Mouse (Mus musculus): ENCODE data around the gene Scd1. TPM values are rescaled to one million over a fixed set of nuclear protein-coding genes. Genes with fewer than 3 reads are reported as not detected.

Scd1 gene
- polyA plus RNA-seq, 1 experiment: 114 TPM

DNA sequence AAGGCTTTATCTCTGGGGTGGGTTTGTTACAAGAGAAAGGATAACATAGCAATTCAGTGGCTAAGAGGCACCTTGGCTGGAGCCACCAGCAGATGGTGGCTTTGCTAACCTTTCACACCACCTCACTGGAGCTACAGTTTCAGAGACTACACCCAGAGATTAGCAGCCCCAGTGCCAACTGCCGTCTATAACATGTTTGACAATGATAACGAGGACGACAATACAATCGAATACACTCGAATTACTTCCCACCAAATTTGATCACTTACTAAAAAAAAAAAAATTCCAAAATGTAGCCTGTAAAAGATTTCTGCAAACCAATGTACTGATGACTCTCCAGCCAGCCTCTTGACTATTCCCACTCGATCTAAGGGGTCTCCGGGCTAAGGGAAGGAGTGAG lies 12.7 kb downstream of the Scd1 start:
- peaks cover 34% of the 10 kb centered on the region for H3K36me3 ChIP-seq (ENCODE audit: control insufficient read depth, insufficient read depth, low read length, poor library complexity, severe bottlenecking)
- H3K4me3 ChIP-seq (ENCODE audit: low read depth, low read length): no peak overlapping the region
- H3K4me1 ChIP-seq (ENCODE audit: control insufficient read depth, insufficient read depth, low read length): peaks cover 2% of the 10 kb centered on the region
- no peaks in the 10 kb centered on the region for H3K9me3 ChIP-seq (replicated peaks; ENCODE audit: control insufficient read depth, insufficient read depth, low read length, poor library complexity, severe bottlenecking)
- no peak overlapping the region for H3K27ac ChIP-seq (ENCODE audit: insufficient read depth, low read length)
- H3K27me3 ChIP-seq (ENCODE audit: control insufficient read depth, insufficient read depth, low read length, poor library complexity, severe bottlenecking): no peaks in the 10 kb centered on the region
- no peak for TF ChIP-seq CTCF (IDR thresholded peaks at IDR 0.05; ENCODE audit: low read depth, low read length)
- TF ChIP-seq POLR2A (IDR thresholded peaks at IDR 0.05; ENCODE audit: insufficient read depth, low read length): no peak
- no peak for TF ChIP-seq EP300 (IDR thresholded peaks at IDR 0.05; ENCODE audit: insufficient read depth, low read depth, low read length)
- no peak overlapping the region for H3K9ac ChIP-seq (ENCODE audit: low read depth, poor library complexity, severe bottlenecking)

DNA sequence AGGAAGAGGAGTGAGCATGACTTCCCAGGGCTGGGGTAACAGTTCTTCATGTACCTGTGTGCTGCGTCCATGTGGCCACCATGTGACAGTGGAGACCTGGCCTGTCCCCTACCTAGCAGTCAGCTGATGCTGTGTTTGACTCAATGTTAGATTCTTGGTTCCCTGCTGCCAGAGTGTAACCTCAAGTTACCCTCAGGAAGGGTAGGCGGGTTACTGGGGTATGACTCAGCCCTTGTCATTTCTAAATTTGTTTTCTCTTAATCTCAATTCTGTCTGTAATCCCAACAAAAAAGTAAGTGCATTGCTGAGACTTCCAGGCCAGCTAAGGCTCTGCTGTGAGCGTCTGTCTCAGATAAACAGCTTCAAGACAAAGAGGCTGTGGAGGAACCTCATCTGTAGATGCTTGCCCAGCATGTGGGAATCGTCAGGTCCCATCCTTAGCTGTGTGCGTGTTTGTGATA lies 13.7 kb downstream of the Scd1 start:
- TF ChIP-seq POLR2A (IDR thresholded peaks at IDR 0.05; ENCODE audit: insufficient read depth, low read length): no peak
- H3K27me3 ChIP-seq (ENCODE audit: control insufficient read depth, insufficient read depth, low read length, poor library complexity, severe bottlenecking): no peaks in the 10 kb centered on the region
- H3K36me3 ChIP-seq (ENCODE audit: control insufficient read depth, insufficient read depth, low read length, poor library complexity, severe bottlenecking): peaks cover 26% of the 10 kb centered on the region
- H3K4me1 ChIP-seq (ENCODE audit: control insufficient read depth, insufficient read depth, low read length): peaks cover 6% of the 10 kb centered on the region
- no peak overlapping the region for H3K4me3 ChIP-seq (ENCODE audit: low read depth, low read length)
- no peak overlapping the region for H3K9ac ChIP-seq (ENCODE audit: low read depth, poor library complexity, severe bottlenecking)
- H3K27ac ChIP-seq (ENCODE audit: insufficient read depth, low read length): no peak overlapping the region
- H3K9me3 ChIP-seq (replicated peaks; ENCODE audit: control insufficient read depth, insufficient read depth, low read length, poor library complexity, severe bottlenecking): no peaks in the 10 kb centered on the region

DNA sequence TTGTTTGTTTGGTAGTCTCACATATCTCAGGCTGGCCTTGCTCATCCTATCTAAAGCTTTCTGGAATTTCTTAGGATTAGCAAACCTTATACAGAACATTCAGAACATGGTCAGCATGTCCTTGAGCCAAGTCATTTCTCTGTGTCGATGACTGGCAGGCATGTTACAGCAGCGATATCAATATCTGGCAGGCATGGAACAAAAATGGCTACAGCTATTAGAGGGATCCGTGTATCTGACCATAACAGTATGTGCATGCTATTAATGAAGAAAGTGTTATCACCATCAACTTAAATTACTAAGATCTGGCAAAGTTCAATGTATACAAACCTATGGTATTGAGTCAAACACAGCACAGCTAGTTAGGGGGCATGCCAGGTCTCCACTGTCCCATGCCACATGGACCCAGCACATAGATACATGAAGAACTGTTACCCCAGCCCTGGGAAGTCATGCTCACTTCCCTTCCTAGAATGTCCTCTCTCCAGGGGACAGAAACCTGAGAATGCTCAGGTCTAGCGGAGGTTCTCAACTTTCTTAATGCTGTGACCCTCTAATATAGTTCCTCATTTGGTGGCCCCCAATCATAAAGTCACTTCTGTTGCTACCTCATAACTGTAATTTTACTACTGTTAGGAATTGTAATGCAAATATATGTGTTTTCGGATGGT lies 15.2 kb downstream of the Scd1 start:
- H3K27ac ChIP-seq (ENCODE audit: insufficient read depth, low read length): no peak overlapping the region
- no peaks in the 10 kb centered on the region for H3K9me3 ChIP-seq (replicated peaks; ENCODE audit: control insufficient read depth, insufficient read depth, low read length, poor library complexity, severe bottlenecking)
- H3K36me3 ChIP-seq (ENCODE audit: control insufficient read depth, insufficient read depth, low read length, poor library complexity, severe bottlenecking): peaks cover 17% of the 10 kb centered on the region
- H3K27me3 ChIP-seq (ENCODE audit: control insufficient read depth, insufficient read depth, low read length, poor library complexity, severe bottlenecking): no peaks in the 10 kb centered on the region
- TF ChIP-seq POLR2A (IDR thresholded peaks at IDR 0.05; ENCODE audit: insufficient read depth, low read length) (no peak), CTCF (IDR thresholded peaks at IDR 0.05; ENCODE audit: low read depth, low read length) (no peak), EP300 (IDR thresholded peaks at IDR 0.05; ENCODE audit: insufficient read depth, low read depth, low read length) (no peak)
- no peak overlapping the region for H3K4me3 ChIP-seq (ENCODE audit: low read depth, low read length)
- no peak overlapping the region for H3K9ac ChIP-seq (ENCODE audit: low read depth, poor library complexity, severe bottlenecking)
- H3K4me1 ChIP-seq (ENCODE audit: control insufficient read depth, insufficient read depth, low read length): peaks cover 6% of the 10 kb centered on the region

DNA sequence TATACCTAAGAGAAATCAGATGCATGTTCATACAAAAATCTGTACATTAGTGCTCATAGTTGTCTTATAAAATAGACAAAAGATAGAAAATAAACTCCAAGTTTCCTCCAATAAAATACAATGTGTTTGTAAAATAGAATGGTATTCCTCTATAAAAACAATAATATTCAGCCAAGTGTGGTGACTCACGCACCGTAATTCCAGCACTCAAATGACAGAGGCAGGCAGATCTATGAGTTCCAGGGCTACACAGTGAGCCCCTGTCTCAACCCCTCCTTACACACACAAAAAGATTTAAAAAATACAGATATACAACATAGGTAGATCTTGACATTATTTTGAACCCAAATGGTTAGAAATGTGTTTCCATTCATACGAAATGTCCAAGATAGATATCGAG lies 15.8 kb downstream of the Scd1 start:
- Histone ChIP-seq H3K36me3 (ENCODE audit: control insufficient read depth, insufficient read depth, low read length, poor library complexity, severe bottlenecking) (peaks cover 11% of the 10 kb centered on the region), H3K4me1 (ENCODE audit: control insufficient read depth, insufficient read depth, low read length) (peaks cover 6% of the 10 kb centered on the region), H3K27ac (ENCODE audit: insufficient read depth, low read length) (no peak overlapping the region), H3K9me3 (replicated peaks; ENCODE audit: control insufficient read depth, insufficient read depth, low read length, poor library complexity, severe bottlenecking) (no peaks in the 10 kb centered on the region), H3K4me3 (ENCODE audit: low read depth, low read length) (no peak overlapping the region), H3K27me3 (ENCODE audit: control insufficient read depth, insufficient read depth, low read length, poor library complexity, severe bottlenecking) (no peaks in the 10 kb centered on the region), H3K9ac (ENCODE audit: low read depth, poor library complexity, severe bottlenecking) (no peak overlapping the region)
- TF ChIP-seq EP300 (IDR thresholded peaks at IDR 0.05; ENCODE audit: insufficient read depth, low read depth, low read length) (no peak), POLR2A (IDR thresholded peaks at IDR 0.05; ENCODE audit: insufficient read depth, low read length) (no peak), CTCF (IDR thresholded peaks at IDR 0.05; ENCODE audit: low read depth, low read length) (no peak)

DNA sequence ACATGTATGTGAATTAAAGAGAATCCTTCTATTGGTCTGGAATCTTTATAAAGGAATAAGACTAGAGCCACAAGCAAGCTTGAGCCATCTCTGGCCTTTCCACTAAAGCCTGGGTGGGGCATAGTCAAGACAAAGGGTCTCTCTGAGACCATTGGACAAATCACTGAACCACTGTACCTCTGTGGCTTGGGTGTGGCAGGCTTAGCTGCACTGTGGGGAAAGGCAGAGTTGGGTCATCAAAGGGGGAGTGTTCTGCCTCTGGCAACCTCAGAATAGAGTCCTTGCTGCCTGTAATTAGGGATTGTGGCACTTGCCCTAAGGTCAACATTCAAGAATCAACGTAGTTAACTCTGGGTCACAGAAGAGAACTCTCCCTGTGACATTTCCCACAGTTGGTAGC lies 18.2 kb downstream of the Scd1 start:
- Histone ChIP-seq H3K9ac (ENCODE audit: low read depth, poor library complexity, severe bottlenecking) (no peak overlapping the region), H3K4me1 (ENCODE audit: control insufficient read depth, insufficient read depth, low read length) (peaks cover 6% of the 10 kb centered on the region), H3K27ac (ENCODE audit: insufficient read depth, low read length) (peak overlapping the region; percentile 83), H3K9me3 (replicated peaks; ENCODE audit: control insufficient read depth, insufficient read depth, low read length, poor library complexity, severe bottlenecking) (no peaks in the 10 kb centered on the region), H3K4me3 (ENCODE audit: low read depth, low read length) (no peak overlapping the region), H3K27me3 (ENCODE audit: control insufficient read depth, insufficient read depth, low read length, poor library complexity, severe bottlenecking) (no peaks in the 10 kb centered on the region), H3K36me3 (ENCODE audit: control insufficient read depth, insufficient read depth, low read length, poor library complexity, severe bottlenecking) (no peaks in the 10 kb centered on the region)
- TF ChIP-seq EP300 (IDR thresholded peaks at IDR 0.05; ENCODE audit: insufficient read depth, low read depth, low read length) (peak; percentile 78; the same call in 1 of the 2 replicates), POLR2A (IDR thresholded peaks at IDR 0.05; ENCODE audit: insufficient read depth, low read length) (no peak), CTCF (IDR thresholded peaks at IDR 0.05; ENCODE audit: low read depth, low read length) (no peak)

DNA sequence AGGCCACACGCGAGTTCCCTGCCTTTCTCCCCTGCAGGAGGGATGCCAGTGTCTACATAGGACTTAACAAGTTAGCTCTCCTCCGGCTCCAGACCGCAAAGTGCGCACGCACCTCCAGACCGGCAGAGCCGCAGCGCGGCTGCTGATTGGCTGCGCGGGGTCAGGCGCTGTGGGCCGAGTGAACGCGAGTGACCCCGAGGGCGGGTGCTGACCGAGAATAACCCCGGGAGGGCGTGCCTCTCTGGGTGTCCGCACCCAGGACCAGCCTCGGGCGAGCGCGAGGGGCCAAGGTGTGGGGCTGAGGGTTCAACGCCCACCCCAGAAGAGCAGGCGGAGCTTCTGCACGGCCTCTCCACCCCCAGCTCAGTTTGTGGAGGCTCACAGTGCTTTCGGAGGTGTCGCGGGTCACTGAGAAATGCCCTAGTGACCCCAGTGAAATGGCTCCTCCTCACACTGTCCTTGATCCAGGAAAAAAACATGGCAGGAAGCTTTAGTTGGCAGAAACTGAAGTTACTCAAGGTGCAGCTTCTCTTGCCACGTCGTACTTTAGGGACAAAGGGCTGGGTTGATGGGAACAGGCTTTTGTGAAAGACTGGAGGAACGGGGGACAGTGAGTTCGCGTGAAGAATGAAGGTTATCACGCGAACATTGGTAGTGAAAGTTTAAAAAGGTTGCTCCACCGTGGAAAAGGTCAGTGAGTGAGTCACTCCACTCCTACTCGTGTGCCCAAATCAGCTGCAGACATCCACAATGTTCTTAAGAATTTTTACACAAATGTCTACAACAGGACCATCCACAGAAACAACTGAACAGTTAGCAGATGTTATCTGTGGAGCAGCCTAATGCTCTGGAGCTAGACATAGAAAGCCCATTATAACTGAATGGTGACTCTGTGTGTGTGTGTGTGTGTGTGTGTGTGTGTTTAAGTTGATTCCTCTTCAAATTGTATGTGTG lies 18.9 kb downstream of the Scd1 start:
- no peak for TF ChIP-seq CTCF (IDR thresholded peaks at IDR 0.05; ENCODE audit: low read depth, low read length)
- peak; percentile 90 for TF ChIP-seq EP300 (IDR thresholded peaks at IDR 0.05; ENCODE audit: insufficient read depth, low read depth, low read length)
- TF ChIP-seq POLR2A (IDR thresholded peaks at IDR 0.05; ENCODE audit: insufficient read depth, low read length): peak; percentile 68
- Histone ChIP-seq H3K4me3 (ENCODE audit: low read depth, low read length) (peak overlapping the region; percentile 90), H3K36me3 (ENCODE audit: control insufficient read depth, insufficient read depth, low read length, poor library complexity, severe bottlenecking) (no peaks in the 10 kb centered on the region), H3K9me3 (replicated peaks; ENCODE audit: control insufficient read depth, insufficient read depth, low read length, poor library complexity, severe bottlenecking) (no peaks in the 10 kb centered on the region), H3K27me3 (ENCODE audit: control insufficient read depth, insufficient read depth, low read length, poor library complexity, severe bottlenecking) (no peaks in the 10 kb centered on the region), H3K27ac (ENCODE audit: insufficient read depth, low read length) (peak overlapping the region; percentile 83), H3K4me1 (ENCODE audit: control insufficient read depth, insufficient read depth, low read length) (peaks cover 6% of the 10 kb centered on the region), H3K9ac (ENCODE audit: low read depth, poor library complexity, severe bottlenecking) (peak overlapping the region; percentile 53)

All from ES-Bruce4 (cell line).